Mouse (Mus musculus): ENCODE results near the gene Hils1. TPM values are rescaled to one million over a fixed set of nuclear protein-coding genes. Genes with fewer than 3 reads are reported as not detected.

Hils1 gene
- polyA plus RNA-seq (2012; rRNA removed) = not detected in 2 replicates

DNA sequence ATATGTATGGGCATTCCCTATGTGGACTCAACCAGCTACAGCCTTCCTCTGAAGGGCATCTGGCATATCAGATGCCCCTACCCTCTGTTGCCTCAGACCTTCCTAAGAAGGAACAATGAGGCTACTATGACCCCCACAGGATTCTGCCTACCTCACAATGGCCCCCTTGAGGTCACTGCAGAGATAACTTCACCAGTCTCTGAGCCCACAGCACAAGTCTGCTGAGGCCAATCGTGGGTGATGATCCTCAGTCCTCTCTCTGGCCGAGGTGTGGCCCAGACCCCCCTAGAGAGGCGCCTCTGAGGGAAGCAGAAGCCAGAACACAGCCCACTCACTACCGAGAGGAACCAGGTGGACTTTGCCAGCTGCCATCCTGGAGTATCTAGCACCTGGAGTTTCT lies at the start of gene Hils1:
Gene Hils1 (plus strand): TSS at position 175 of the 400 bp plus-strand sequence.
- H3K4me3 ChIP-seq (replicated peaks; ENCODE audit: extremely low read depth, low read depth, low read length) = no peak within 1 kb of the TSS
- no peak for TF ChIP-seq CTCF (IDR thresholded peaks at IDR 0.05; ENCODE audit: insufficient read depth, low read length)
- no peak for TF ChIP-seq POLR2A (IDR thresholded peaks at IDR 0.05; ENCODE audit: borderline replicate concordance, extremely low read depth, low read depth, low read length)
- 32% methylated on average over 4 of the region's 4 CpGs for WGBS
- no peak for DNase-seq
- no peaks in the 10 kb centered on the region for H3K4me1 ChIP-seq (ENCODE audit: control insufficient read depth, insufficient read depth, low read length)

DNA sequence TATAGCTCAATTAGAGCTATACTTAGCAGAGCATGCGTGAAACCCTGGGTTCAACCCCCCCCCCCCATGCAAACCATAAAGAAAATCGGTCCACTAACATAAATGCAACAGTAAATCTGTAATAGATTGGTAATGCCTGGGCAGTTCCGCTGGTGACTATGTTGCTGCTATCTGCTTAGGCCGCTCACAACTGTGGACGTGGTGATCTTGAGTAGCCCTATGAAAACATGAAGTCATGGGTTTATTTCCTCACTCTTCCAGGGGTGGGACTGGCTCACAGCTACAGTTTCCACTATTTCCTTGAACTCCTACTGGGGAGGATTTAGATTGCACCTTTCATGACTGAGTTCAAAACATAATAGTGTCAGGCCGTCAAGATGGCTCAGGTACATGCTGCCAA lies 49.7 kb upstream of the Hils1 start:
- no peak for DNase-seq
- TF ChIP-seq CTCF (IDR thresholded peaks at IDR 0.05; ENCODE audit: insufficient read depth, low read length) (no peak), POLR2A (IDR thresholded peaks at IDR 0.05; ENCODE audit: borderline replicate concordance, extremely low read depth, low read depth, low read length) (no peak)
- Histone ChIP-seq H3K4me1 (ENCODE audit: control insufficient read depth, insufficient read depth, low read length) (peaks cover 4% of the 10 kb centered on the region), H3K4me3 (replicated peaks; ENCODE audit: extremely low read depth, low read depth, low read length) (no peak overlapping the region)
- WGBS = 62% methylated on average over 6 of the region's 6 CpGs

DNA sequence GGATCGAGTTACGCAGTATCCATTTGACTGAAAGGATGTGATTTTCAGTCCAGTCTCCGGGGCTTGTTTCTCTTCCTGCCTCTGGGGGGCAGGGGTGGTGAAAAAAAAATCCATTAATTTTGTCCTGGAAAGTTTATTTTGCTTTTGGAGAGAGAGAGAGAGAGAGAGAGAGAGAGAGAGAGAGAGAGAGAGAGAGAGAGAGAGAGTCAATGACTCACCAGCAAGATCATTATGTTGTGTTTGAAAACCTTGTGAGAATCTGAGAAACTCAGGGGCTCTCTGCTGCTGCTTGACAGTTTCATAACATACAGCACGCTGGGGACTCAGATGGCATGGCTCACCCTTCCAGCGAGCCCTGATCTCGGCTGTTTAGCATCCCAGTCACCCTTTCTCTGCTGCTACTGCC lies 46.4 kb upstream of the Hils1 start:
- WGBS = 25% methylated on average over 6 of the region's 6 CpGs
- Histone ChIP-seq H3K4me3 (replicated peaks; ENCODE audit: extremely low read depth, low read depth, low read length) (no peak overlapping the region), H3K4me1 (ENCODE audit: control insufficient read depth, insufficient read depth, low read length) (no peaks in the 10 kb centered on the region; the same call in 1 of the 2 replicates)
- no peak for DNase-seq
- TF ChIP-seq POLR2A (IDR thresholded peaks at IDR 0.05; ENCODE audit: borderline replicate concordance, extremely low read depth, low read depth, low read length) = no peak
- no peak for TF ChIP-seq CTCF (IDR thresholded peaks at IDR 0.05; ENCODE audit: insufficient read depth, low read length)

DNA sequence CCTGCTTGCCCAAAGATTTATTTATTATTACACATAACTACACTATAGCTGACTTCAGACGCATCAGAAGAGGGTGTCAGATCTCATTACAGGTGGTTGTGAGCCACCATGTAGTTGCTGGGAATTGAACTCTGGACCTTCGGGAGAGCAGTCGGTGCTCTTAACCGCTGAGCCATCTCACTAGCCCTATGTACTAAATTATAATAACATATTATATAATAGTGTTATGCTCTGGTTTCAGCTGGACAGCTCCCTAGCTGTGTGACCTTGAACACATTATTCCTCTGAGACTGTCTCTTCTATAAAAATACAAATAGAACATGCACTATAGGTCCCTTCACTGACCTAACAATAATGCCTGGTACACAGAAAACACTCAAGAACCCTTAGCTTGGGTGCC lies 42.4 kb upstream of the Hils1 start:
- 86% methylated on average over 4 of the region's 4 CpGs for WGBS
- no peak for DNase-seq

DNA sequence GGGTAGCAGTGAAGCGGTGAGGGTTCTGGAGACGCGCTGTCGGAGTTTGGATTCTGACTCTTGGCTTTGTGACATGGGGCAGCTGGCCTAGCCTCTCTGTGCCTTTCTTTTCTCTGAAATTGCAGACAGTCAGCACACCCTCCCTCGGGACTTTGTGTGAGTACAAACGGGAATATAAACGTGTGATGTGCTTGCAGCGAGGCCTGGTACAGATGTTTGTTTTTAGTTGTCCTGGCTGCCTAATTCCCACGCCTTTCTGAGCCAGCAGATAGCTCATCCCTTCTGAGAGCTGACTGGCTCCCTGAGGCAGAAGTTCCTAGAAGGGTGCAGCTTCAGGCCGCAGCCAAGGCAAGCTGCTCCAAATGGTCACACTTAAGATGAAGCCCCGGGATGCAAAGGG lies 41.0 kb upstream of the Hils1 start:
- DNase-seq = no peak
- H3K4me1 ChIP-seq (ENCODE audit: control insufficient read depth, insufficient read depth, low read length) = peaks cover 3% of the 10 kb centered on the region; the same call in 1 of the 2 replicates
- H3K4me3 ChIP-seq (replicated peaks; ENCODE audit: extremely low read depth, low read depth, low read length) = no peak overlapping the region
- TF ChIP-seq POLR2A (IDR thresholded peaks at IDR 0.05; ENCODE audit: borderline replicate concordance, extremely low read depth, low read depth, low read length) (no peak), CTCF (IDR thresholded peaks at IDR 0.05; ENCODE audit: insufficient read depth, low read length) (no peak)
- 50% methylated on average over 11 of the region's 11 CpGs for WGBS

More for the DNA sequence above, 42.4 kb upstream of the Hils1 start:
- Histone ChIP-seq H3K4me3 (replicated peaks; ENCODE audit: extremely low read depth, low read depth, low read length) (no peak overlapping the region), H3K4me1 (ENCODE audit: control insufficient read depth, insufficient read depth, low read length) (peaks cover 3% of the 10 kb centered on the region; the same call in 1 of the 2 replicates)
- TF ChIP-seq CTCF (IDR thresholded peaks at IDR 0.05; ENCODE audit: insufficient read depth, low read length) (no peak), POLR2A (IDR thresholded peaks at IDR 0.05; ENCODE audit: borderline replicate concordance, extremely low read depth, low read depth, low read length) (no peak)

DNA sequence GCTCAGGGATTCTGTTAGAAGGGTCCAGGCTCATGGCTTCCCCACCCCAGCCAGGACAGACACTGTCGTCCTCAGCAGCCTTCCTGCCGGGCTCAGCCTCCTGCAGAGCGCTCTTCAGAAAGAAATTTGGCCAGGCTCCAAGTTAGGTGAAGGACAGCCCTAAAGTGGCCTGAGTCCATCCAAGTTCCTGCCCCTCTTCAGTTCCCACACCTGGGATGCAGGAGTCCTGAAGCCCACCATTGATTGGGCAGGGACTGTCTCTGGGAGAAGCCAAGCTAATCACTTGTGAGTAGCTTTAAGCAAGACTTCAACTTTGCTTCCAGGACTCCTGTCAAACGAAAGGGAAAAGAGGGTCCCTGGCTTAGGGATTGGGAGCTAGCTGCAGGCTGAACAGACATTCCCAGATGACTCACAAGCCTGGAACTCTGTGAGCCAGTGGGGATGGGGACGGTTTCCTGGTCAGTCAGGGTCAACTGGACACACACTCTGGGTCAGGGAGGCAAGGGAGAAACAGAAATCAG lies 39.6 kb upstream of the Hils1 start:
- no peak for DNase-seq
- Histone ChIP-seq H3K4me3 (replicated peaks; ENCODE audit: extremely low read depth, low read depth, low read length) (no peak overlapping the region), H3K4me1 (ENCODE audit: control insufficient read depth, insufficient read depth, low read length) (peaks cover 3% of the 10 kb centered on the region; the same call in 1 of the 2 replicates)
- TF ChIP-seq CTCF (IDR thresholded peaks at IDR 0.05; ENCODE audit: insufficient read depth, low read length) (no peak), POLR2A (IDR thresholded peaks at IDR 0.05; ENCODE audit: borderline replicate concordance, extremely low read depth, low read depth, low read length) (no peak)
- 14% methylated on average over 5 of the region's 5 CpGs for WGBS

DNA sequence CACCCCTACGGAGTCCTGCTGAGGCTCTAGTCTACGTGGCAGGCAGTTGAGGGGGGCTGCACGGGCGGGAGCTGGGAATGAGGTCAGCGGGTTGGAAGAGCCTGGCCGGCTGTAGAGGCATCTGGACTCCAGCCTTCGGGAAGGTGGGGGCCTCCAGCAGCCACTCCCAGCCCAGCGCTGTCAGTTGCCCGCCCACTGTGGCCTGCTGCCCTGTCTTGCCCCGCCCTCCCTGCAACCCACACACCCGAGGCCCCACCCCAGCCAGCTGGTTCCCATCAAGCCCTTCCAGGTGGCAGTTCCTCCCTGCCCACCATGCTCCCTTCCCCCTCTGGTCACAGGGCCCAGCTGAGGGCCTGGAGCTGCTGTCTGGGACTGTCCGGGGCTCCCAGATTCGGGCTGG lies 38.6 kb upstream of the Hils1 start:
- peak; percentile 66 for DNase-seq
- no peak for TF ChIP-seq POLR2A (IDR thresholded peaks at IDR 0.05; ENCODE audit: borderline replicate concordance, extremely low read depth, low read depth, low read length)
- no peak for TF ChIP-seq CTCF (IDR thresholded peaks at IDR 0.05; ENCODE audit: insufficient read depth, low read length)
- H3K4me1 ChIP-seq (ENCODE audit: control insufficient read depth, insufficient read depth, low read length) = peaks cover 3% of the 10 kb centered on the region; the same call in 1 of the 2 replicates
- H3K4me3 ChIP-seq (replicated peaks; ENCODE audit: extremely low read depth, low read depth, low read length) = no peak overlapping the region
- 5% methylated on average over 13 of the region's 13 CpGs for WGBS

DNA sequence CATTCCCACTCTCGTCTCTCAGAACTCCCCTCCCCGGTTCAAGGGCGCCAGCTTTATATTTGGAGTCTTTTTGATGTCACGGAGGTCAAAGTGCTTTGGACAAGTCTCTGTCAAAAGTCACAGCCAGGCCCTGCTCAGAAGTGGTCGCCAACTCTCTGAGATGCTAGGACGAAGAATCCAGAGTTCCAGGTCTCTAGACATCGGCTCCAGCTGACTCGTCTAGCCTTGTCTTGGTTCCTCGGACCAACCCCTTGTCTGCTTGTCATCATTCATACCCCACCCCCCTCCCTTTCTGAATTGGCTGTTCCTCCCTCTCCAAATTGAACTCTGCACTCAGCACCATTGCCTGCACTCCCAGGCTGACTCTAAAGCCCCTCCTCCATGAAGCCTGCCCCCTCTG lies 37.8 kb upstream of the Hils1 start:
- TF ChIP-seq CTCF (IDR thresholded peaks at IDR 0.05; ENCODE audit: insufficient read depth, low read length) (no peak), POLR2A (IDR thresholded peaks at IDR 0.05; ENCODE audit: borderline replicate concordance, extremely low read depth, low read depth, low read length) (no peak)
- DNase-seq = no peak
- Histone ChIP-seq H3K4me3 (replicated peaks; ENCODE audit: extremely low read depth, low read depth, low read length) (no peak overlapping the region), H3K4me1 (ENCODE audit: control insufficient read depth, insufficient read depth, low read length) (peaks cover 3% of the 10 kb centered on the region; the same call in 1 of the 2 replicates)
- WGBS = 45% methylated on average over 9 of the region's 9 CpGs

DNA sequence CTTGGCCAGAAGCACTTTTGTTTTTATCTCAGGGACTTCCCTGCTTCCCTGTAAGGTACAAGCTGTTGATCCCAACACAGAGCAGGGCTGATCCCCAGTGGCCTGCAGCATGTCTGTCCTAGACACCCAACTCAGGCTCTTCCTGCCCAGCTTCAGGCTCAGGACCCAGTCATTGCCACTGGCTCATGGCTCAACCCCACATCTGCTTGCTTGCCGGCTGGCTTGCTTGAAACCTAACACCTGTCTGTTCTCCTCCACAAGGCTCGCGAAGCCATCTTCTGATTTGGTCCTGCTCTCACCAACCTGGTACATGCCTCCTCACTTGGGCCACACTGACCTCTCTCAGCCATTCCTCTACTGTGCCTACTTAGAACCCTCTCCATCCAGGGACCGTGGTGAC lies 37.2 kb upstream of the Hils1 start:
- DNase-seq = no peak
- WGBS = 46% methylated on average over 4 of the region's 4 CpGs
- H3K4me1 ChIP-seq (ENCODE audit: control insufficient read depth, insufficient read depth, low read length) = peaks cover 3% of the 10 kb centered on the region; the same call in 1 of the 2 replicates
- TF ChIP-seq POLR2A (IDR thresholded peaks at IDR 0.05; ENCODE audit: borderline replicate concordance, extremely low read depth, low read depth, low read length) (no peak), CTCF (IDR thresholded peaks at IDR 0.05; ENCODE audit: insufficient read depth, low read length) (no peak)
- no peak overlapping the region for H3K4me3 ChIP-seq (replicated peaks; ENCODE audit: extremely low read depth, low read depth, low read length)

DNA sequence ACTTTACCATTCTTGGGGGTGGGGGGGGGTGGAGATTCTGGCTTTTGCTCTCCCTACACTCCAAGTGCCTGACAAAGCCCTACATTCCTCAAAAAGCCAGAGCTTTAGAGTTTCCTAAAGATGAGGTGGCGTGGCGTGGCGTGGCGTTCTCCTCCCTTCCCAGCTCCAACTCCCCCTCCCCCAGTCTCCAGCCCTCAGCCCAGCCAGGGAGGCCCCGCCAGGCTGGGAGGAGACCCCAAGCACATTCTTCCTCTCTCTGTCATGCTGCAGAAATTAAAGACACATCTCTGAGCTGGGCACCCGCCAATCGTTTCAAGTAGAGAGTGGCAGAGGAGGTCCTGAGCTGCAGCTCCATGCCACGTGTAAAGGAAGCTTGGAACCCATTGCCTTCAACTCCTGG lies 33.8 kb upstream of the Hils1 start:
- 21% methylated on average over 8 of the region's 8 CpGs for whole genome bisulfite sequencing
- Histone ChIP-seq H3K4me1 (ENCODE audit: control insufficient read depth, insufficient read depth, low read length) (peaks cover 3% of the 10 kb centered on the region; the same call in 1 of the 2 replicates), H3K4me3 (replicated peaks; ENCODE audit: extremely low read depth, low read depth, low read length) (no peak overlapping the region)
- TF ChIP-seq POLR2A (IDR thresholded peaks at IDR 0.05; ENCODE audit: borderline replicate concordance, extremely low read depth, low read depth, low read length) (no peak), CTCF (IDR thresholded peaks at IDR 0.05; ENCODE audit: insufficient read depth, low read length) (no peak)
- DNase-seq = no peak
